Mouse (Mus musculus) olfactory bulb, adult 2 months (tissue): ENCODE results near the gene Adcy2.

ENCODE experiments used
- CTCF ChIP-seq: fragments of 200-500 bp; IDR thresholded peaks from 2 replicates; pipeline ENCODE4 v1.5.1; 2012; ENCODE audit warnings: low read depth, mild to moderate bottlenecking, low read length, moderate library complexity; ENCODE audit not compliant: insufficient read depth
- POLR2A ChIP-seq: fragments of 200-500 bp; IDR thresholded peaks from 2 replicates; pipeline ENCODE4 v1.6.1; 2012; ENCODE audit warnings: mild to moderate bottlenecking, low read depth, low read length, moderate library complexity; ENCODE audit not compliant: insufficient read depth

DNA sequence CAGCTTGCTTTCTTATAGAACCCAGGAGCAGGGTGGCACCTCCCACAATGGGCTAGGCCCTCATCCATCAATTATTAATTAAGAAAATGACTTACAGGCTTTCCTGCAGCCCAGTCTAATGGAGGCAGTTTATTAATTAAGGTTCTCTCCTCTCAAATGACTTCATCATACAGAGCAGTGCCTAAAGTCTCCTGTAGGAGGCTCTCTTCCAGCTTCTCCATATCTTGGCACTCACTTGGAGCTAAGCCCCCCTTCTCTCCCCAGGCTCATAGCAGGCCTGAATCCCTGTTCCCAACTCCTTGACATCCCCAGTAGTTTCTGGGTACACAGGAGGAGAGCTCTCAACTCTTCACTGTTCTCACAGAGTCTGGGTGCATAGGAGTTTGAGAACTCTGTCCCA lies 400.4 kb downstream of the Adcy2 start:
- TF ChIP-seq POLR2A (no peak), CTCF (0 out of 2 replicates have a peak, but pooled peaks have one; percentile 17)
